Mouse (Mus musculus): Measurements from ENCODE around the gene Zfp867. TPM values are rescaled to one million over a fixed set of nuclear protein-coding genes. Genes with fewer than 3 reads are reported as not detected.

The Zfp867 gene
- polyA plus RNA-seq, 1 experiment from 2014 or later, result 9.4 TPM

- peak overlapping the region; percentile 92 for H3K27ac ChIP-seq (replicated peaks; ENCODE audit: low read depth, low read length)
- no peaks in the 10 kb centered on the region for H3K9me3 ChIP-seq (ENCODE audit: control insufficient read depth, low read length)
- ATAC-seq (ENCODE audit: insufficient number of reproducible peaks, low FRiP score, low TSS enrichment, low read depth) (0 out of 2 replicates have a peak, but pooled peaks have one; percentile 0), DNase-seq (ENCODE audit: low spot score) (no peak)
- no peaks in the 10 kb centered on the region for H3K27me3 ChIP-seq (ENCODE audit: control insufficient read depth, insufficient read depth, low read length)
- H3K36me3 ChIP-seq (ENCODE audit: control insufficient read depth, insufficient read depth, low read length), result peaks cover 18% of the 10 kb centered on the region
- peaks cover 14% of the 10 kb centered on the region for H3K4me1 ChIP-seq (ENCODE audit: control insufficient read depth, insufficient read depth, low read length)
- H3K4me2 ChIP-seq (ENCODE audit: low read depth, severe bottlenecking), result peak overlapping the region; percentile 77
- peak overlapping the region; percentile 86 for H3K9ac ChIP-seq (ENCODE audit: low read length)
- H3K4me3 ChIP-seq (ENCODE audit: low read depth, low read length), result peak overlapping the region; percentile 92
- WGBS, result under 1% methylated on average over 14 of the region's 14 CpGs
These were observed 34.4 kb upstream of the Zfp867 start for GRCm38 (mm10) chr11:59506713-59507074.

- Histone ChIP-seq H3K36me3 (ENCODE audit: control insufficient read depth, insufficient read depth, low read length) (peaks cover 20% of the 10 kb centered on the region), H3K4me2 (ENCODE audit: low read depth, severe bottlenecking) (peak overlapping the region; percentile 77), H3K27ac (replicated peaks; ENCODE audit: low read depth, low read length) (peak overlapping the region; percentile 92), H3K9me3 (ENCODE audit: control insufficient read depth, low read length) (no peaks in the 10 kb centered on the region), H3K27me3 (ENCODE audit: control insufficient read depth, insufficient read depth, low read length) (no peaks in the 10 kb centered on the region), H3K9ac (ENCODE audit: low read length) (peak overlapping the region; percentile 86), H3K4me3 (ENCODE audit: low read depth, low read length) (peak overlapping the region; percentile 92), H3K4me1 (ENCODE audit: control insufficient read depth, insufficient read depth, low read length) (peaks cover 14% of the 10 kb centered on the region)
- WGBS, result under 1% methylated on average over 71 of the region's 71 CpGs
- DNase-seq (ENCODE audit: low spot score) (peak; percentile 96), ATAC-seq (ENCODE audit: insufficient number of reproducible peaks, low FRiP score, low TSS enrichment, low read depth) (peak; percentile 93)
These were observed 33.8 kb upstream of the Zfp867 start for GRCm38 (mm10) chr11:59505839-59506712.

- 2% methylated on average over 21 of the region's 21 CpGs for WGBS
These were observed 33.1 kb upstream of the Zfp867 start for GRCm38 (mm10) chr11:59505351-59505838.

GRCm38 (mm10) chr11:59501978-59502700 is 29.9 kb upstream of the Zfp867 start:
- Histone ChIP-seq H3K4me3 (ENCODE audit: low read depth, low read length) (no peak overlapping the region), H3K9me3 (ENCODE audit: control insufficient read depth, low read length) (no peaks in the 10 kb centered on the region), H3K9ac (ENCODE audit: low read length) (0 out of 2 replicates have a peak overlapping the region, but pooled peaks have one; percentile 7), H3K4me2 (ENCODE audit: low read depth, severe bottlenecking) (no peak overlapping the region), H3K4me1 (ENCODE audit: control insufficient read depth, insufficient read depth, low read length) (peaks cover 6% of the 10 kb centered on the region), H3K27me3 (ENCODE audit: control insufficient read depth, insufficient read depth, low read length) (no peaks in the 10 kb centered on the region), H3K36me3 (ENCODE audit: control insufficient read depth, insufficient read depth, low read length) (peaks cover 44% of the 10 kb centered on the region), H3K27ac (replicated peaks; ENCODE audit: low read depth, low read length) (no peak overlapping the region)
- ATAC-seq (ENCODE audit: insufficient number of reproducible peaks, low FRiP score, low TSS enrichment, low read depth) (no peak), DNase-seq (ENCODE audit: low spot score) (no peak)
- WGBS, result 90% methylated on average over 5 of the region's 5 CpGs

More at GRCm38 (mm10) chr11:59505351-59505838, 33.1 kb upstream of the Zfp867 start:
- H3K4me3 ChIP-seq (ENCODE audit: low read depth, low read length), result peak overlapping the region; percentile 92
- peaks cover 14% of the 10 kb centered on the region for H3K4me1 ChIP-seq (ENCODE audit: control insufficient read depth, insufficient read depth, low read length)
- H3K36me3 ChIP-seq (ENCODE audit: control insufficient read depth, insufficient read depth, low read length), result peaks cover 20% of the 10 kb centered on the region
- H3K9me3 ChIP-seq (ENCODE audit: control insufficient read depth, low read length), result no peaks in the 10 kb centered on the region
- peak overlapping the region; percentile 92 for H3K27ac ChIP-seq (replicated peaks; ENCODE audit: low read depth, low read length)
- H3K9ac ChIP-seq (ENCODE audit: low read length), result peak overlapping the region; percentile 86
- no peaks in the 10 kb centered on the region for H3K27me3 ChIP-seq (ENCODE audit: control insufficient read depth, insufficient read depth, low read length)
- ATAC-seq (ENCODE audit: insufficient number of reproducible peaks, low FRiP score, low TSS enrichment, low read depth) (peak; percentile 53), DNase-seq (ENCODE audit: low spot score) (peak; percentile 83)
- peak overlapping the region; percentile 77 for H3K4me2 ChIP-seq (ENCODE audit: low read depth, severe bottlenecking)

GRCm38 (mm10) chr11:59497747-59498146 is 25.5 kb upstream of the Zfp867 start:
- Histone ChIP-seq H3K4me1 (ENCODE audit: control insufficient read depth, insufficient read depth, low read length) (no peaks in the 10 kb centered on the region), H3K4me3 (ENCODE audit: low read depth, low read length) (no peak overlapping the region), H3K4me2 (ENCODE audit: low read depth, severe bottlenecking) (no peak overlapping the region), H3K36me3 (ENCODE audit: control insufficient read depth, insufficient read depth, low read length) (peaks cover 52% of the 10 kb centered on the region), H3K27me3 (ENCODE audit: control insufficient read depth, insufficient read depth, low read length) (no peaks in the 10 kb centered on the region), H3K27ac (replicated peaks; ENCODE audit: low read depth, low read length) (no peak overlapping the region), H3K9ac (ENCODE audit: low read length) (no peak overlapping the region), H3K9me3 (ENCODE audit: control insufficient read depth, low read length) (no peaks in the 10 kb centered on the region)
- no peak for DNase-seq (ENCODE audit: low spot score)
- ATAC-seq (ENCODE audit: insufficient number of reproducible peaks, low FRiP score, low TSS enrichment, low read depth), result no peak
- WGBS, result 92% methylated on average over 7 of the region's 7 CpGs

DNA sequence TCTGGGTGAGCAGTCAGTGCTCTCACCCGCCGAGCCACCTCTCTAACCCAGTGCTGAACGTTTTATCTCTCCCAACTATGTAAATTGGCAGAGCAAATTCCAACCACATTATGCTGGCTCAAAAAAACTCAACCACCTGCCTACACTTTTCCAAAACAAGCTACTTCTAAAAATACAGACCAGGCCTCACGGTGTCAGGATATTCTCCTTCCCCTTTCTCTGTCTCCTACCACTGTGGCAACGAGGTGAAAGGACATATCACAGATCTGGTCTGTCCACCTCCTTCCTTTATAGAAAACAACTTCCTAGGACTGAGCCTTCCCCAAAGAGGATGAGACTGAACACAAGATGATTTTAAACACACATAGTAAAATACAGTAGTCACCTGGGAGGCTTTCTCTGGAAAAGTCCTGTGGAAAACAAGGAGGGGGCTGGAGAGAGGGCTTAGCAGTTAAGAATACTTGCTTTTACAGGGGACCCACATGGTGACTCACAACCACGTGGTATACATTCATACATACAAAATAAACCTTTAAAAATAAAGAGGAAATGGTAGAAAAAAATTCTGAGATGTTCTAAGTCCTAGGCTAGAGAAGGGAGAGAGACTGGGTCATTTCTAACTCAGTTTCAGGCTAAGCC is 24.5 kb upstream of the Zfp867 start:
- Histone ChIP-seq H3K36me3 (ENCODE audit: control insufficient read depth, insufficient read depth, low read length) (peaks cover 54% of the 10 kb centered on the region), H3K4me1 (ENCODE audit: control insufficient read depth, insufficient read depth, low read length) (no peaks in the 10 kb centered on the region), H3K27me3 (ENCODE audit: control insufficient read depth, insufficient read depth, low read length) (no peaks in the 10 kb centered on the region), H3K4me2 (ENCODE audit: low read depth, severe bottlenecking) (no peak overlapping the region), H3K9ac (ENCODE audit: low read length) (no peak overlapping the region), H3K9me3 (ENCODE audit: control insufficient read depth, low read length) (no peaks in the 10 kb centered on the region), H3K27ac (replicated peaks; ENCODE audit: low read depth, low read length) (no peak overlapping the region), H3K4me3 (ENCODE audit: low read depth, low read length) (no peak overlapping the region)
- DNase-seq (ENCODE audit: low spot score) (no peak), ATAC-seq (ENCODE audit: insufficient number of reproducible peaks, low FRiP score, low TSS enrichment, low read depth) (no peak)
- 85% methylated on average over 6 of the region's 6 CpGs for WGBS

GRCm38 (mm10) chr11:59486222-59486621 is 13.9 kb upstream of the Zfp867 start:
- Histone ChIP-seq H3K36me3 (ENCODE audit: control insufficient read depth, insufficient read depth, low read length) (peaks cover 8% of the 10 kb centered on the region; the same call in 1 of the 2 replicates), H3K9ac (ENCODE audit: low read length) (no peak overlapping the region), H3K9me3 (ENCODE audit: control insufficient read depth, low read length) (no peaks in the 10 kb centered on the region), H3K4me2 (ENCODE audit: low read depth, severe bottlenecking) (no peak overlapping the region), H3K4me1 (ENCODE audit: control insufficient read depth, insufficient read depth, low read length) (no peaks in the 10 kb centered on the region), H3K4me3 (ENCODE audit: low read depth, low read length) (no peak overlapping the region), H3K27me3 (ENCODE audit: control insufficient read depth, insufficient read depth, low read length) (no peaks in the 10 kb centered on the region), H3K27ac (replicated peaks; ENCODE audit: low read depth, low read length) (no peak overlapping the region)
- no peak for ATAC-seq (ENCODE audit: insufficient number of reproducible peaks, low FRiP score, low TSS enrichment, low read depth)
- 90% methylated on average over 8 of the region's 8 CpGs for WGBS
- no peak for DNase-seq (ENCODE audit: low spot score)

- H3K36me3 ChIP-seq (ENCODE audit: control insufficient read depth, insufficient read depth, low read length), result peaks cover 7% of the 10 kb centered on the region; the same call in 1 of the 2 replicates
- H3K27ac ChIP-seq (replicated peaks; ENCODE audit: low read depth, low read length), result no peak overlapping the region
- H3K4me1 ChIP-seq (ENCODE audit: control insufficient read depth, insufficient read depth, low read length), result no peaks in the 10 kb centered on the region
- no peak overlapping the region for H3K4me2 ChIP-seq (ENCODE audit: low read depth, severe bottlenecking)
- no peak overlapping the region for H3K4me3 ChIP-seq (ENCODE audit: low read depth, low read length)
- H3K9ac ChIP-seq (ENCODE audit: low read length), result no peak overlapping the region
- DNase-seq (ENCODE audit: low spot score), result no peak
- no peaks in the 10 kb centered on the region for H3K27me3 ChIP-seq (ENCODE audit: control insufficient read depth, insufficient read depth, low read length)
- WGBS, result 63% methylated on average over 2 of the region's 2 CpGs
- no peak for ATAC-seq (ENCODE audit: insufficient number of reproducible peaks, low FRiP score, low TSS enrichment, low read depth)
- H3K9me3 ChIP-seq (ENCODE audit: control insufficient read depth, low read length), result no peaks in the 10 kb centered on the region
These were observed 13.4 kb upstream of the Zfp867 start for GRCm38 (mm10) chr11:59485641-59486040.
